Mouse (Mus musculus) kidney, embryonic 14.5 days (tissue): ENCODE data around the gene Klhl11. TPM values are rescaled to one million over a fixed set of nuclear protein-coding genes. Genes with fewer than 3 reads are reported as not detected.

Experiments
- ATAC-seq: fragments of 200-750 bp; cut with Nextera tagmentation; 2 replicates; pipeline ENCODE4 v1.8.0; 2017; ENCODE audit warnings: moderate number of reproducible peaks, mild to moderate bottlenecking, moderate TSS enrichment, moderate library complexity; ENCODE audit not compliant: low FRiP score, low TSS enrichment
- H3K27ac ChIP-seq: fragments of 300-500 bp; sonication (generic); 2 replicates; pipeline ENCODE4 v1.5.1; 2014; ENCODE audit warnings: low read depth, mild to moderate bottlenecking, low read length, moderate library complexity, mixed read lengths
- H3K27me3 ChIP-seq: fragments of 300-500 bp; sonication (generic); 2 replicates; pipeline ENCODE4 v1.6.1; 2014; ENCODE audit warnings: mild to moderate bottlenecking, low read length; ENCODE audit not compliant: control insufficient read depth, insufficient read depth
- H3K36me3 ChIP-seq: fragments of 300-500 bp; sonication (generic); 2 replicates; pipeline ENCODE4 v1.6.1; 2014; ENCODE audit warnings: low read length, mixed read lengths; ENCODE audit not compliant: control insufficient read depth, insufficient read depth
- H3K4me1 ChIP-seq: fragments of 300-500 bp; sonication (generic); 2 replicates; pipeline ENCODE4 v1.6.1; 2014; ENCODE audit warnings: low read length, mixed read lengths; ENCODE audit not compliant: control insufficient read depth, insufficient read depth
- H3K4me2 ChIP-seq: fragments of 300-500 bp; sonication (generic); replicated peaks from 2 replicates; pipeline ENCODE4 v1.6.1; 2014; ENCODE audit warnings: low read depth, mild to moderate bottlenecking, low read length
- H3K4me3 ChIP-seq: fragments of 300-500 bp; sonication (generic); 2 replicates; pipeline ENCODE4 v1.5.1; 2014; ENCODE audit warnings: mild to moderate bottlenecking, low read length
- H3K9ac ChIP-seq: fragments of 300-500 bp; sonication (generic); 2 replicates; pipeline ENCODE4 v1.6.1; 2014; ENCODE audit warnings: low read depth, mild to moderate bottlenecking, low read length, moderate library complexity
- H3K9me3 ChIP-seq: fragments of 300-500 bp; sonication (generic); 2 replicates; pipeline ENCODE4 v1.6.1; 2016; ENCODE audit warnings: low read length; ENCODE audit not compliant: control insufficient read depth
- WGBS: fragments of 180-500 bp; shearing (Covaris S2); extraction: QIAGEN DNeasy Blood & Tissue Kit; methylation state at CpG from one replicate; pipeline ENCODE4 v1.1.7; 2014; 5-methylcytosine and 5-hydroxymethylcytosine counted together
- polyA plus RNA-seq: library from polyadenylated mRNA; unstranded; fragments of >200 nt; fragmentation: Nextera tagmentation; extraction: Ambion mirVana; gene quantifications from 2 replicates; pipeline ENCODE4 v1.2.1, GENCODE M21; 2014

The Klhl11 gene
- polyA plus RNA-seq, 1 experiment from 2014 or later, result 12.3 TPM

DNA sequence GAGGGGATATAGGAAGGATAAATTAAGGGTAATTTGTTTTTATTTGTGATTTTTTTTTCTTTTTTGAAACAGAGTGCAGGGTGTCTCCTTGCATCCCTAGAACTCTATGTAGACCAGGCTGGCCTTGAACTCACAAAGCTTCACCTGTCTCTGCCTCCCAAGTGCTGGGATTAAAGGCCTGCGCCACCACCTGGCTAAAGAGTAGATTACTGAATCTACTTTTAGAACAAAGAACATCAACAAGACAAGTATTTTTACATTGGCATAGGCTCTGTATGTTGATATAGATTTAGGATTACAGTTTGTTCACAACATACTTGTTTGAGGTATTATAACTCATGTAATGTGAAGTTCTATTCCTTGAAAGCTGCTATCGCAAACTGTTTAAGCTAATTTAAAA is 38.0 kb upstream of the Klhl11 start:
- Histone ChIP-seq H3K4me2 (no peak overlapping the region), H3K9ac (no peak overlapping the region), H3K4me3 (no peak overlapping the region), H3K4me1 (no peaks in the 10 kb centered on the region), H3K9me3 (no peaks in the 10 kb centered on the region), H3K27me3 (no peaks in the 10 kb centered on the region), H3K27ac (no peak overlapping the region), H3K36me3 (peaks cover 84% of the 10 kb centered on the region)
- 96% methylated on average over 2 of the region's 2 CpGs for WGBS
- no peak for ATAC-seq

DNA sequence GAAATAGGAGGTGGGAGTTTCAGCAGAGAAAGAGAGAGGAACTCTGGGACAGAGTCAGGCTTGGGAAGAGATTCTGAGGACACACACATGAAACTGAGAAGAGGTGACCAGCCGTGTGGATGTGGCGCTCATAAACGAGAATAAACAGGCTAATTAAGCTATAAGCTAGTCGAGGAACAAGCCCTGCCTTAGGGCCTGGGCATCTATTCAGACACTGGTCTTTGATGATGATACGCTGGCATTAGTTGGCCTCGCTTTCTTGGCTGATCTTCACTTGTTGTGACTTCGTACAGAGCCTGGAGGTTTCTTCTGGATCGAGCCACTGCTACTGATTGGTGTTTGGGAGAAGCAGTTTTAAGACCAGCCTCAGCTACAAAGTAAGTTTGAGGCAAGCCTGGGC is 33.5 kb upstream of the Klhl11 start:
- H3K36me3 ChIP-seq, result peaks cover 83% of the 10 kb centered on the region
- H3K9ac ChIP-seq, result no peak overlapping the region
- WGBS, result 96% methylated on average over 8 of the region's 8 CpGs
- no peak overlapping the region for H3K4me3 ChIP-seq
- H3K27ac ChIP-seq, result no peak overlapping the region
- no peaks in the 10 kb centered on the region for H3K4me1 ChIP-seq
- no peaks in the 10 kb centered on the region for H3K9me3 ChIP-seq
- no peak for ATAC-seq
- no peaks in the 10 kb centered on the region for H3K27me3 ChIP-seq
- H3K4me2 ChIP-seq, result no peak overlapping the region

DNA sequence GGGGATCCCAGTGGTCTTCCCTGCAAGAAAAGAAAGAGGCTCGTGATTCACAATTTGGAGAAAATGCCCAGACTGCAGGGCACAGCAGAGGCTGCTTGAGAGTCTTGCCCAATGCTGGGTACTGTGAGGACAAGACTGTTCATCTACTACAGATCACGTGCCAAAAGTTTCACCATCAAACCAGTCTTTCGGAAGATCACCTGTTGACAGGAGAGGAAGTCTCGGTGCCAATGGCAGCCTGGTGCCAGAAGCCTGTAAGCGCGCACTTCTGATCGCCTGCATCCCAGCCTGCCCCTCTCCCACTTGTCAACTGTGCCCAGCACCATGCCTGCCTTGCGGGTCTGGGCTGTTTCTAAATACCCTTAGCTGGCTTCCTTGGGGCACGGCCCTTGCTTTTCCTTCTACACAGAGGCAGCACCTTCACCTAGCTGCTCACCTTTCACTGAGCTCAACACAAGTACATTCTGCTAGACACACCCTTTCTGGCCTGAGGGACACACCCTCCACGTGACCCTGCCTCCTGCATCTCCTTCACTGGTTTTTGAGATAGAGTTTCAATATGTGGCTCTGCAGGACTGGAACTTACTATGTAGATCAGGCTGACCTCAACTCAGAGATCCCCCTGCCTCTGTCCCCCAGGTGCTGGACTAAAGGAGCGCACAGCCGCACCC is 32.6 kb upstream of the Klhl11 start:
- H3K4me3 ChIP-seq, result no peak overlapping the region
- 92% methylated on average over 12 of the region's 12 CpGs for WGBS
- peaks cover 85% of the 10 kb centered on the region for H3K36me3 ChIP-seq
- H3K27me3 ChIP-seq, result no peaks in the 10 kb centered on the region
- ATAC-seq, result no peak
- no peaks in the 10 kb centered on the region for H3K4me1 ChIP-seq
- no peaks in the 10 kb centered on the region for H3K9me3 ChIP-seq
- no peak overlapping the region for H3K27ac ChIP-seq
- H3K9ac ChIP-seq, result no peak overlapping the region
- H3K4me2 ChIP-seq, result no peak overlapping the region

DNA sequence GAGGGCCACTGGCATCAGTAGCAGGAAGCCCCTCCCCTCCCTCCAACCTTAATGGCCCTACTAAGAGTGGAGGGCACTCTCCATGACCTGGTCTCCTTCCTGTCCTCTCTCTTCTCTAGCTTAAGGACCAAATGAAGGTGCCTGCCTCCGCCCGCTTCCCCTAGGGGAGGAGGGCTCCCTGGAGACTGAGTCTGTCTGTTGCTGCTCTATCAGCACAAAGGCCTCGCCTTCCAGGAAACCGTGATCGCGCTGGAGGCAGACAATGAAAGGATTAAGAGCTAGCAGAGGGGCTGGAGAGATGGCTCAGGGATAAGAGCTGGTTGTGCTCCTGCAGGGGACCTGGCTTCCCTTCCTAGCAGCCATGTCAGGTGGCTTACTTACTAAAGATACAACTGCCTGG is 28.8 kb upstream of the Klhl11 start:
- Histone ChIP-seq H3K9me3 (no peaks in the 10 kb centered on the region), H3K4me3 (no peak overlapping the region), H3K9ac (no peak overlapping the region), H3K27ac (no peak overlapping the region), H3K36me3 (peaks cover 88% of the 10 kb centered on the region), H3K4me1 (no peaks in the 10 kb centered on the region), H3K4me2 (no peak overlapping the region), H3K27me3 (no peaks in the 10 kb centered on the region)
- 53% methylated on average over 6 of the region's 6 CpGs for WGBS
- no peak for ATAC-seq

DNA sequence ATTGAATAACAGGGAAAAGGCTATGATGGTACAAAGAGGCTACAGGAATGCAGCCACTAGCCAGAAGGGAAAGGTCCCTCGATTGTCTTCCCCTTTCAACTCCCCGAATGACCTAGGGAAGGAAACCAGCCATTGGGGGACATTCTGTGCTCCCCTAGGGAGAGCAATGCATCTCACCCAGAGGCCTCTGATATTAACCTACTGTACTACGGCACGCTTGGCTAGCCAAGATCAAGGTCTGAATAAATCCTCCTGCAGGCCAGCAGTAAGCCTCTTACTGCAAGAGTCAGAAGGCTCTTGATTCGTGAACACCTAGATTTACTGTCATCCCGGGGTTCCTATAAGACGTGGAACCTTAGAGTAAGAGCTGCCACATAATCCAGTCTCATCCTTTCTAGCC is 28.1 kb upstream of the Klhl11 start:
- ATAC-seq, result no peak
- H3K27ac ChIP-seq, result no peak overlapping the region

DNA sequence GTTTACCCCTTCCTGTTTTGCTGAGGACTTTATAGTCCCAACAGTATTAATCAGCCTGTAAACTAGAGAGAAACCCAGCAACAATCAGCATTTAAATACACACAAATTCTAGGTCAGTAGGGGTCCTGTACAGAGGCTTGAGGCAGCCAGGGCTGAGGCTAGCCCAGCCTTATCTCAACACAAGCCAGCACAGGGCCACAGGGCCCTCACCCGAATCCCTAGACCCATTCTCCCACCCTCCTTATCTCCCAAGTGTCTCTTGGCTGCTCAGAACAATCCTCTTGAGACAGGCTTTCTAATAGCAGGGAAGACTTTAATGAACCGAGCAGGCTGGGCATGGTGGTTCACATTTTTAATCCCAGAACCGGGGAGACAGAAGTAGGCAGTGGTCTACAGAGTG is 27.7 kb upstream of the Klhl11 start:
- Histone ChIP-seq H3K27ac (no peak overlapping the region), H3K4me1 (no peaks in the 10 kb centered on the region), H3K9me3 (no peaks in the 10 kb centered on the region), H3K27me3 (no peaks in the 10 kb centered on the region), H3K9ac (no peak overlapping the region), H3K4me3 (no peak overlapping the region), H3K4me2 (no peak overlapping the region), H3K36me3 (peaks cover 89% of the 10 kb centered on the region)
- ATAC-seq, result no peak
- 92% methylated on average over 3 of the region's 3 CpGs for WGBS

More for the DNA sequence above, 28.1 kb upstream of the Klhl11 start:
- no peaks in the 10 kb centered on the region for H3K9me3 ChIP-seq
- H3K27me3 ChIP-seq, result no peaks in the 10 kb centered on the region
- H3K4me2 ChIP-seq, result no peak overlapping the region
- no peak overlapping the region for H3K4me3 ChIP-seq
- WGBS, result 73% methylated on average over 7 of the region's 7 CpGs
- no peak overlapping the region for H3K9ac ChIP-seq
- H3K4me1 ChIP-seq, result no peaks in the 10 kb centered on the region
- peaks cover 89% of the 10 kb centered on the region for H3K36me3 ChIP-seq

DNA sequence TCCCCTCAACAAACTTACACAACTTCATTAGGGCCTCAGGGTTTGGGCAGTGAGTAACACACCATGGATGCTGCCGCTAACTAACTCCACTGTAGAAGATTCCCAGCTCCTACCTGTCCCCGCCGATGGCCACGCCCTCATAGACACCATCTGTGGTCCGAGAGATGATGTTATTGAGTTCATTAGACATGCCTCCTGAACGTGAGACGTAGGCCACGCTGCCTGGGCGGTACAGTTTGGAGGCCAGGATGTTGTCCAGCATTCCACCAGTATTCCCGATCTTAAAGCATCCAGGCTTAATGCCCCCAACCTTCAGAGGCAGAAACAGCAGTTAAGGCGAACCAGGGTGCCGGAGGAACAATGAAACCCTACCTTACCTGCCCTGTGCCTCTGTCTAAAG is 21.2 kb upstream of the Klhl11 start:
- Histone ChIP-seq H3K27ac (no peak overlapping the region), H3K4me1 (no peaks in the 10 kb centered on the region), H3K9me3 (no peaks in the 10 kb centered on the region), H3K9ac (no peak overlapping the region), H3K27me3 (no peaks in the 10 kb centered on the region), H3K36me3 (peaks cover 94% of the 10 kb centered on the region), H3K4me2 (no peak overlapping the region), H3K4me3 (no peak overlapping the region)
- no peak for ATAC-seq
- WGBS, result 93% methylated on average over 12 of the region's 12 CpGs

DNA sequence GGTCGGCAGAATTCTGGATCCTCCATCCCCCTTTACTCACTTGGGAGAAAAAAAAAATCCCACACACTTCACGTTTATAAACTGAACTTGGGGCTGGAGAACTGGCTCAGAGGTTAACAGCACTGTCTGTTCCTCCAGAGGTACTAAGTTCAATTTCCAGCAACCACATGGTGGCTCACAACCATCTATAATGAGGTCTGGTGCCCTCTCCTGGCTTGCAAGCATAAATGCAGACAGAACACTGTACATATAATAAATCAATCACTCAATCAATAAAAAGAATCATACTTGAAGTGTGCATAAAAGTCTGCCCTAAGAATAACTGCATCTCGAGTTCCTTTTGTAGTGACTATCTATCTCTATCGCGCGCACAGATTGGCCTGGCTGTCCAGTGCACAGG is 18.4 kb upstream of the Klhl11 start:
- H3K4me3 ChIP-seq, result no peak overlapping the region
- 88% methylated on average over 6 of the region's 6 CpGs for WGBS
- no peak for ATAC-seq
- H3K27ac ChIP-seq, result no peak overlapping the region
- no peak overlapping the region for H3K9ac ChIP-seq
- no peaks in the 10 kb centered on the region for H3K9me3 ChIP-seq
- no peaks in the 10 kb centered on the region for H3K27me3 ChIP-seq
- no peak overlapping the region for H3K4me2 ChIP-seq
- no peaks in the 10 kb centered on the region for H3K4me1 ChIP-seq
- H3K36me3 ChIP-seq, result peaks cover 87% of the 10 kb centered on the region

DNA sequence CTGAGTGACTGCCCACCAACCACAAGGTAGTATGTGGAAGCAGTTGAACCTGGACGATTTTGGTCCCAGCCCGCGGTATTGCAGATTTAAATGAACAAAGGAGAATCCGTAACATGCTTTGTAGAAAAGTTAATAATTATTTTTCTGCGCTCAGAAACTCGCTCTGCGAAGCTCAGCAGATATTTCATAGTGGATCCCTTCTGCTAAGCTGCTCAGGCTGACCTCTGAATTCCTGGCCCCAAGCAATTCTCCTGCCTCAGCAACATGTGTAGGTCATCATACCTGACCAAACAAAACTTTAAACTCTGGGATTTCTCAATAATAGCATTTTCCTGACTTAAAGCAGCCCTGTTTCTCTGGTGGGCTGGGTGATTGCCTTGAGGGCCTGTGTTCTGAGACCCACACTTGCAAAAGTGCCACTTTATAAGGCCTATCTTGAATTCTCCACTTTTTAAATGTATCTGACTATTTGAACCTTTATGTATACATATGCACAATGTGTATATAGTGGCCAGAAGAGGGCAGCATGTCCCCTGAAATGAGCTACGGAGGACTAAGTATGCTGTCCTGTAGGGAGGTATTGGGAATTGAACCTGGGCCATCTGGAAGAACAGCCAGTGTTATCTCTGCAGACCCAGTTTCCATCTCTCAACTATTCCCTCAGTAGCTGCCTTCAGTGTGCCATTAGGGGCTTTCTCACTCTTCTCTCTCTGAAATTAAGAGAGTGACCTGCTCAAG is 13.4 kb upstream of the Klhl11 start:
- H3K27ac ChIP-seq, result no peak overlapping the region
- H3K36me3 ChIP-seq, result peaks cover 90% of the 10 kb centered on the region
- H3K9me3 ChIP-seq, result no peaks in the 10 kb centered on the region
- no peak overlapping the region for H3K4me2 ChIP-seq
- H3K9ac ChIP-seq, result no peak overlapping the region
- H3K4me3 ChIP-seq, result no peak overlapping the region
- H3K27me3 ChIP-seq, result no peaks in the 10 kb centered on the region
- H3K4me1 ChIP-seq, result no peaks in the 10 kb centered on the region
- 84% methylated on average over 8 of the region's 8 CpGs for WGBS
- ATAC-seq, result no peak
